Mouse (Mus musculus) E14TG2a.4 (cell line): Measurements from ENCODE around the gene Nsun2.
"Not testable (repeated sequence)": the region's sequence is repeated elsewhere in the genome, so short reads cannot be mapped to it uniquely, and the experiment has no call there.

Experiments
- H3K27me3 ChIP-seq: 2 replicates; pipeline ENCODE4 v1.6.1; 2014; ENCODE audit warnings: low read length, control low read depth; ENCODE audit not compliant: insufficient read depth
- H3K36me3 ChIP-seq: 2 replicates; pipeline ENCODE4 v1.6.1; 2014; ENCODE audit warnings: low read length, control low read depth; ENCODE audit not compliant: insufficient read depth
- H3K4me1 ChIP-seq: replicated peaks from 2 replicates; pipeline ENCODE4 v1.6.1; 2014; ENCODE audit warnings: low read depth, low read length, control low read depth
- H3K4me3 ChIP-seq: replicated peaks from 2 replicates; pipeline ENCODE4 v1.5.1; 2014; ENCODE audit warnings: mild to moderate bottlenecking, low read length
- H3K9me3 ChIP-seq: 2 replicates; pipeline ENCODE4 v1.6.1; 2014; ENCODE audit warnings: low read length, control low read depth
- CTCF ChIP-seq: conservative IDR thresholded peaks from 2 replicates; pipeline ENCODE4 v1.5.1; 2014; ENCODE audit warnings: low read length
- NANOG ChIP-seq: IDR thresholded peaks from 2 replicates; pipeline ENCODE4 v1.6.1; 2014; ENCODE audit warnings: borderline replicate concordance, low read length, mixed read lengths
- POU5F1 ChIP-seq: IDR thresholded peaks from 2 replicates; pipeline ENCODE4 v1.6.1; 2014; ENCODE audit warnings: low read length, borderline replicate concordance

Nsun2 gene

DNA sequence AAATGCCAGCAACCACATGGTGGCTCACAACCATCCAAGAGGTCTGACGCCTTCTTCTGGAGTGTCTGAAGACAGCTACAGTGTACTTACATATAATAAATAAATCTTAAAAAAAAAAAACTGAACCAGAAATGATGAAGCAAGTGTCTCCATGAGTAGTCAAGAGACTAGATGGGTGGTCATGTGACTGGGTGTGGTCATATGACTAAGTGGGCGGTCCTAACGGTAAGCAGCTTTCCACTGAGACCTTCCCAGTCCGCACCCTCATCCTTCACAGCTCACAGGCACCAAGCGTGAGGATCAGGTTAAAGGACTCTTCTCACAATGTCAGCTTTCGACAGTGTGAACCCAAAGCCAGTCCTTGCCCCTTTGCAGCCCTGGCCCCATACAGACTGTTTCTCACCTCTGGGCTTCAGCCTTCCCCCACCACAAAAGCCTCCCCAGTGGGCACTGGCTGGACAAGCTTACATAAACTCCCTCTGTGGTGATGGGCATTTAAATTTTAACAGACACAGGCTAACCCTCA is 22.5 kb downstream of the Nsun2 start:
- Histone ChIP-seq H3K4me1 (peaks cover 18% of the 10 kb centered on the region), H3K9me3 (peaks cover 9% of the 10 kb centered on the region; the same call in 1 of the 2 replicates), H3K36me3 (no peaks in the 10 kb centered on the region), H3K27me3 (no peaks in the 10 kb centered on the region), H3K4me3 (no peak overlapping the region)
- TF ChIP-seq POU5F1 (no peak), NANOG (no peak), CTCF (no peak)

GRCm38 (mm10) chr13:69556728-69557127 is 23.2 kb downstream of the Nsun2 start:
- Histone ChIP-seq H3K27me3 (no peaks in the 10 kb centered on the region), H3K36me3 (no peaks in the 10 kb centered on the region), H3K4me3 (no peak overlapping the region), H3K4me1 (peaks cover 18% of the 10 kb centered on the region), H3K9me3 (peaks cover 9% of the 10 kb centered on the region; the same call in 1 of the 2 replicates)
- no peak for TF ChIP-seq POU5F1
- TF ChIP-seq CTCF: no peak
- TF ChIP-seq NANOG: no peak

DNA sequence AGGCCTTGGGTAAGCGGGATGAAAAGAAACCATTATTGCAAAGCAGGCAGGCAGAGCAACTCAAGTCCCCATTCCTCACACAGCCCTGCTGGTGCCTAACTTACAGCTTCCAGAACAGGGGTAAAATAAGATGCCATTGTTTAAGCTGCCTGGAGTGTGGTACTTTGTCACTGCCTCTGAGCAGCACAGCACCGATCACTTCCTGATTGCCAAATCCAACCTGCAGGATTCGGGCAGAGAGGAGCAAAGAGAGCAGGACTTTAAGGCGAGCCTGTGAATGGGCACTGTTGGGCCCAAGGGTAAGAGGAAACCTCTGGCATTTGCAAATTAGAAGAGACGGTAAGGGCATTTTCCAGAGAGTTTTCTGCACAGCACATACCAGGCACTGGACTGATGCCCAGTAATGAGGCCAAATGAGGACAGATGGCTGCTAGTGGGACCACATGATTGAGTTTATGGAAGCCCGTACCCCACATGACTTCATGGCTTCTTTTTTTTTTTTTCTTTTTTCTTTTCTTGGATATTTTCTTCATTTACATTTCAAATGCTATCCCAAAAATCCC is 24.6 kb downstream of the Nsun2 start:
- H3K9me3 ChIP-seq: peaks cover 9% of the 10 kb centered on the region; the same call in 1 of the 2 replicates
- no peaks in the 10 kb centered on the region for H3K36me3 ChIP-seq
- TF ChIP-seq NANOG (no peak), CTCF (no peak), POU5F1 (no peak)
- H3K4me3 ChIP-seq: no peak overlapping the region
- H3K4me1 ChIP-seq: peaks cover 18% of the 10 kb centered on the region
- H3K27me3 ChIP-seq: no peaks in the 10 kb centered on the region

DNA sequence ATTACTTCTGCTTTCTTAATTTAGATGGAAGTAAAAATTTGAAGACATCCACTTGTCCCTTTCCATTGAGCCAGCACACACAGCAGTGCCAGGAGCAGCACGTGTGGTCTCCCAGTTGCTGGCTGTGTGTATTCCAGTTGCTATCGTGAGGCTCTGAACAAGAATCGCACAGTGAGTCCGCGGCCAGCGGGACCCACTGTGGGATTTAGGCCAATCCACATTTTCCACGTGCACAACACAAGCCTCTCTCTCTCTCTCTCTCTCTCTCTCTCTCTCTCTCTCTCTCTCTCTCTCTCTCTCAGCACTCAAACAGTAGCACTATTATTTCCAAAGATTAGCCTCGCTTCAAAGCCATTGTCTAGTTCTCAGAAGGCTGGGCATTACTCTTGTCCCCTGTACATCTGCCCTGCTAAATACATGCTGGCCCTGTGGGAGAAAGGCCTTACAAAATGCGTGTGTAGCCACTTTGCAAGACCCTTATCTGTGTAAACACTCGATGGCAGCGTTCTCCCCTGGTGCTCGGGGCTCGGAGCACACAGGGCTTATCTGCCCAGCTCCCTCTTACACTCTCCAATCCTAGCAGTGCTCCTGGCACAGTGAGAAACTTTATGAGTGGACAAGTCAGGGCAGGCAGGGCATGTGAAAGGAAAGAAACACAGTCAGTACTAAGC is 25.9 kb downstream of the Nsun2 start:
- Histone ChIP-seq H3K4me1 (peaks cover 17% of the 10 kb centered on the region), H3K4me3 (no peak overlapping the region), H3K36me3 (no peaks in the 10 kb centered on the region), H3K9me3 (peaks cover 9% of the 10 kb centered on the region; the same call in 1 of the 2 replicates), H3K27me3 (no peaks in the 10 kb centered on the region)
- TF ChIP-seq NANOG: no peak
- no peak for TF ChIP-seq CTCF
- TF ChIP-seq POU5F1: no peak

GRCm38 (mm10) chr13:69562004-69562403 is 28.5 kb downstream of the Nsun2 start:
- H3K27me3 ChIP-seq: no peaks in the 10 kb centered on the region
- H3K4me3 ChIP-seq: no peak overlapping the region
- no peaks in the 10 kb centered on the region for H3K36me3 ChIP-seq
- TF ChIP-seq NANOG (no peak), CTCF (no peak), POU5F1 (no peak)
- peaks cover 8% of the 10 kb centered on the region; the same call in 1 of the 2 replicates for H3K9me3 ChIP-seq
- H3K4me1 ChIP-seq: no peaks in the 10 kb centered on the region

- Histone ChIP-seq H3K36me3 (no peaks in the 10 kb centered on the region), H3K27me3 (no peaks in the 10 kb centered on the region), H3K4me1 (no peaks in the 10 kb centered on the region), H3K4me3 (no peak overlapping the region), H3K9me3 (no peaks in the 10 kb centered on the region)
- TF ChIP-seq NANOG: no peak
- TF ChIP-seq POU5F1: no peak
- no peak for TF ChIP-seq CTCF
Measured at GRCm38 (mm10) chr13:69562654-69563574, 29.4 kb downstream of the Nsun2 start.

DNA sequence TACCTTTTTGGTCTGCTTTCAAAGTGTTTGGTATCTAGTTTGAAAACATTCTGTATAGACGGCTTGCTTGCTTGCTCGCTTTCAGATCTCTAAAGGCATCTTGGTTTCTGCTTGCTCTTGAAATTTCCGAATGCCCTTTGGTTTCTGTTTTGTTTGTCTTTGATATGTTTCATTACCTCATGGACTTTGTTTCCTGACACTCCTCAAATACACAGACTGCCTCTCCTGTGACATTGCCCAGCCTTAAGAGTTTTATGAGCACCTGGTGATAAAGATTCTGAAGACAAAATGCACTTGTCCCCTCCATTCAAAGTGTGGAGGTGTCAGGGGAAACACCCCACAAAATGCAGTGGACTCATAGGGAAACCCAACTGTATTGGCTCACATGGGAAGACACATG is 30.4 kb downstream of the Nsun2 start:
- Histone ChIP-seq H3K4me3 (no peak overlapping the region), H3K36me3 (no peaks in the 10 kb centered on the region), H3K9me3 (no peaks in the 10 kb centered on the region)

DNA sequence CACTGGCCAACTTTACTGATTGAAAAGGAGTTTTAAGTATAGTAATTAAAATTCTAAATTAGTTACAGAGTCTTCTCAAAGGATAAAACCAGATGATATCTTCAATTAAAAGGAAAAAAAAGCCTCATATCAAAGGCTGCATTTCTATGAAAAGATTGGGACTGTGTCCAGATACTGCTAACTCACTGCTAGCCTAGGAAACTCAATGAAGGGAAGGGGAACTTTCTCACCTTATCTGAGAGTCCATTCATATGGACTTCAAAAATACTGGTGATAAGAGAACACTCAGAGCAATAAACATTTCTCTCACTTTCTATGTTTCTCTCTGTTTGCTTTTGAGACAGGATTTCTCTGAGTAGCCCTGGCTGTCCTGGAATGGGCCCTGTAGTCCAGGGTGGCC is 31.0 kb downstream of the Nsun2 start:
- no peaks in the 10 kb centered on the region for H3K4me1 ChIP-seq
- TF ChIP-seq POU5F1 (no peak), CTCF (no peak), NANOG (no peak)
- no peaks in the 10 kb centered on the region for H3K9me3 ChIP-seq
- H3K4me3 ChIP-seq: no peak overlapping the region
- no peaks in the 10 kb centered on the region for H3K36me3 ChIP-seq
- 0 out of 2 replicates have a peak, but pooled peaks cover 3% of the 10 kb centered on the region for H3K27me3 ChIP-seq

More for the DNA sequence above, 30.4 kb downstream of the Nsun2 start:
- no peaks in the 10 kb centered on the region for H3K4me1 ChIP-seq
- no peaks in the 10 kb centered on the region for H3K27me3 ChIP-seq
- TF ChIP-seq CTCF (no peak), NANOG (no peak), POU5F1 (no peak)

- H3K4me1 ChIP-seq, H3K27me3 ChIP-seq, H3K9me3 ChIP-seq, H3K4me3 ChIP-seq, H3K36me3 ChIP-seq: not testable (repeated sequence)
Measured at GRCm38 (mm10) chr13:69565401-69565800, 31.9 kb downstream of the Nsun2 start.
